Mouse (Mus musculus) C2C12 (cell line): ENCODE measurements around the gene Ccdc183. TPM values are rescaled to one million over a fixed set of nuclear protein-coding genes. Genes with fewer than 3 reads are reported as not detected.

Experiments
- H3K27me3 ChIP-seq: one replicate; pipeline ENCODE4 v1.6.1; 2011; ENCODE audit not compliant: control insufficient read depth, insufficient read depth, insufficient read length
- H3K36me3 ChIP-seq: one replicate; pipeline ENCODE4 v1.6.1; 2011; ENCODE audit not compliant: control insufficient read depth, insufficient read depth
- H3K4me3 ChIP-seq: one replicate; pipeline ENCODE4 v1.5.1; 2011; ENCODE audit warnings: mild to moderate bottlenecking, control low read depth; ENCODE audit not compliant: poor library complexity, insufficient read depth, severe bottlenecking
- H3K79me2 ChIP-seq: one replicate; pipeline ENCODE4 v1.6.1; 2011; ENCODE audit not compliant: control insufficient read depth, insufficient read depth
- H3K79me3 ChIP-seq: one replicate; pipeline ENCODE4 v1.6.1; 2011; ENCODE audit warnings: low read depth, control low read depth
- H3ac ChIP-seq: one replicate; pipeline ENCODE3; 2011; ENCODE audit warnings: low read depth; ENCODE audit not compliant: control insufficient read depth, insufficient read length
- CEBPB ChIP-seq: IDR thresholded peaks from one replicate; pipeline ENCODE4 v1.6.1; 2011; ENCODE audit warnings: low read depth, mild to moderate bottlenecking, control low read depth, moderate library complexity
- CTCF ChIP-seq: IDR thresholded peaks from one replicate; pipeline ENCODE4 v1.5.1; 2011; ENCODE audit not compliant: control insufficient read depth, insufficient read depth, insufficient read length
- FOSL1 ChIP-seq: IDR thresholded peaks from one replicate; pipeline ENCODE4 v1.8.0; 2011; ENCODE audit warnings: mild to moderate bottlenecking, low read length; ENCODE audit not compliant: poor library complexity, insufficient read depth, severe bottlenecking
- MAX ChIP-seq: IDR thresholded peaks from one replicate; pipeline ENCODE4 v1.6.1; 2011; ENCODE audit warnings: mild to moderate bottlenecking, control low read depth
- MYOD1 ChIP-seq: IDR thresholded peaks from one replicate; pipeline ENCODE4 v1.6.1; 2011; ENCODE audit warnings: low read depth; ENCODE audit not compliant: control insufficient read depth, insufficient read length
- MYOG ChIP-seq: IDR thresholded peaks from one replicate; pipeline ENCODE4 v1.6.1; 2011; ENCODE audit not compliant: control insufficient read depth, insufficient read length; ENCODE audit errors: extremely low read depth
- USF1 ChIP-seq: IDR thresholded peaks from one replicate; pipeline ENCODE4 v1.6.1; 2011; ENCODE audit warnings: low read depth, mild to moderate bottlenecking, control low read depth, moderate library complexity
- polyA plus RNA-seq: library from polyadenylated mRNA; unstranded; fragments of >200 nt; fragmentation: generic; extraction: Trizol; gene quantifications from one replicate; pipeline ENCODE4 v1.2.1, GENCODE M21; 2012; ENCODE audit warnings: missing spikeins

The Ccdc183 gene
- polyA plus RNA-seq, 1 experiment, result 0.15 TPM

GRCm38 (mm10) chr2:25585601-25586000, 31.9 kb downstream of the Ccdc183 start:
- no peak overlapping the region for H3ac ChIP-seq
- H3K4me3 ChIP-seq, result no peak overlapping the region
- TF ChIP-seq MYOG, result no peak
- no peak for TF ChIP-seq MAX
- H3K79me2 ChIP-seq, result no peaks in the 10 kb centered on the region
- H3K27me3 ChIP-seq, result no peaks in the 10 kb centered on the region
- H3K36me3 ChIP-seq, result peaks cover 66% of the 10 kb centered on the region
- H3K79me3 ChIP-seq, result no peaks in the 10 kb centered on the region

- no peak overlapping the region for H3K4me3 ChIP-seq
- no peaks in the 10 kb centered on the region for H3K79me3 ChIP-seq
- peaks cover 59% of the 10 kb centered on the region for H3K36me3 ChIP-seq
- TF ChIP-seq MYOD1, result no peak
- no peaks in the 10 kb centered on the region for H3K79me2 ChIP-seq
- no peaks in the 10 kb centered on the region for H3K27me3 ChIP-seq
- no peak overlapping the region for H3ac ChIP-seq
These were observed 32.6 kb downstream of the Ccdc183 start for GRCm38 (mm10) chr2:25584856-25585255.

GRCm38 (mm10) chr2:25584152-25584551, 33.3 kb downstream of the Ccdc183 start:
- TF ChIP-seq MAX, result no peak
- no peak for TF ChIP-seq FOSL1
- no peak for TF ChIP-seq MYOD1
- no peak for TF ChIP-seq CEBPB
- TF ChIP-seq CTCF, result no peak
- TF ChIP-seq MYOG, result no peak
- no peak for TF ChIP-seq USF1
- H3K36me3 ChIP-seq, result peaks cover 52% of the 10 kb centered on the region
- H3K79me3 ChIP-seq, result no peaks in the 10 kb centered on the region
- no peaks in the 10 kb centered on the region for H3K79me2 ChIP-seq
- no peak overlapping the region for H3ac ChIP-seq
- no peak overlapping the region for H3K4me3 ChIP-seq
- no peaks in the 10 kb centered on the region for H3K27me3 ChIP-seq

- no peaks in the 10 kb centered on the region for H3K79me3 ChIP-seq
- no peaks in the 10 kb centered on the region for H3K27me3 ChIP-seq
- peaks cover 48% of the 10 kb centered on the region for H3K36me3 ChIP-seq
- H3ac ChIP-seq, result no peak overlapping the region
- TF ChIP-seq MYOG, result no peak
- no peak for TF ChIP-seq MAX
- no peak for TF ChIP-seq FOSL1
- no peak for TF ChIP-seq MYOD1
- no peak for TF ChIP-seq CEBPB
- TF ChIP-seq USF1, result no peak
- no peak for TF ChIP-seq CTCF
- no peaks in the 10 kb centered on the region for H3K79me2 ChIP-seq
- H3K4me3 ChIP-seq, result no peak overlapping the region
These were observed 33.9 kb downstream of the Ccdc183 start for GRCm38 (mm10) chr2:25583571-25583970.

GRCm38 (mm10) chr2:25583120-25583481, 34.4 kb downstream of the Ccdc183 start:
- TF ChIP-seq CTCF, result no peak
- no peak for TF ChIP-seq USF1
- TF ChIP-seq FOSL1, result no peak
- Histone ChIP-seq H3K79me2 (no peaks in the 10 kb centered on the region), H3K36me3 (peaks cover 43% of the 10 kb centered on the region), H3K79me3 (no peaks in the 10 kb centered on the region), H3K27me3 (no peaks in the 10 kb centered on the region), H3ac (no peak overlapping the region), H3K4me3 (no peak overlapping the region)

GRCm38 (mm10) chr2:25582466-25583119, 34.9 kb downstream of the Ccdc183 start:
- TF ChIP-seq CEBPB (no peak), CTCF (no peak), USF1 (no peak), MYOG (no peak), MAX (no peak), MYOD1 (no peak), FOSL1 (no peak)
- no peak overlapping the region for H3K4me3 ChIP-seq
- H3K79me3 ChIP-seq, result no peaks in the 10 kb centered on the region
- H3K27me3 ChIP-seq, result no peaks in the 10 kb centered on the region
- H3ac ChIP-seq, result no peak overlapping the region
- no peaks in the 10 kb centered on the region for H3K79me2 ChIP-seq
- peaks cover 38% of the 10 kb centered on the region for H3K36me3 ChIP-seq
